Mouse (Mus musculus) neural tube, embryonic 14.5 days (tissue): ENCODE measurements around the gene Srpk3. TPM values are rescaled to one million over a fixed set of nuclear protein-coding genes. Genes with fewer than 3 reads are reported as not detected.

Source experiments
- ATAC-seq: fragments of 200-750 bp; cut with Nextera tagmentation; 2 replicates; pipeline ENCODE4 v1.8.0; 2017; ENCODE audit warnings: low read depth, mild to moderate bottlenecking, moderate TSS enrichment, moderate library complexity
- H3K27ac ChIP-seq: fragments of 300-500 bp; sonication (generic); 2 replicates; pipeline ENCODE4 v1.5.1; 2014; ENCODE audit warnings: low read depth, mild to moderate bottlenecking, control low read depth, low read length, moderate library complexity, mixed read lengths
- H3K27me3 ChIP-seq: fragments of 300-500 bp; sonication (generic); 2 replicates; pipeline ENCODE4 v1.6.1; 2014; ENCODE audit warnings: low read length; ENCODE audit not compliant: control insufficient read depth, insufficient read depth
- H3K36me3 ChIP-seq: fragments of 300-500 bp; sonication (generic); 2 replicates; pipeline ENCODE4 v1.6.1; 2014; ENCODE audit warnings: low read length, mixed read lengths; ENCODE audit not compliant: control insufficient read depth, insufficient read depth
- H3K4me1 ChIP-seq: fragments of 300-500 bp; sonication (generic); 2 replicates; pipeline ENCODE4 v1.6.1; 2014; ENCODE audit warnings: low read length; ENCODE audit not compliant: control insufficient read depth, insufficient read depth
- H3K4me2 ChIP-seq: fragments of 300-500 bp; sonication (generic); 2 replicates; pipeline ENCODE4 v1.6.1; 2014; ENCODE audit warnings: mild to moderate bottlenecking, low read depth, low read length, control low read depth
- H3K4me3 ChIP-seq: fragments of 300-500 bp; sonication (generic); 2 replicates; pipeline ENCODE4 v1.5.1; 2014; ENCODE audit warnings: low read depth, low read length, control low read depth, mixed read lengths
- H3K9ac ChIP-seq: fragments of 300-500 bp; sonication (generic); replicated peaks from 2 replicates; pipeline ENCODE4 v1.6.1; 2014; ENCODE audit warnings: low read depth, mild to moderate bottlenecking, control low read depth, low read length, mixed read lengths
- H3K9me3 ChIP-seq: fragments of 300-500 bp; sonication (generic); 2 replicates; pipeline ENCODE4 v1.6.1; 2016; ENCODE audit warnings: low read length; ENCODE audit not compliant: control insufficient read depth
- WGBS: fragments of 180-500 bp; shearing (Covaris S2); extraction: QIAGEN DNeasy Blood & Tissue Kit; methylation state at CpG from one replicate; pipeline ENCODE4 v1.1.7; 2014; 5-methylcytosine and 5-hydroxymethylcytosine counted together
- polyA plus RNA-seq: library from polyadenylated mRNA; unstranded; fragments of >200 nt; fragmentation: Nextera tagmentation; extraction: Ambion mirVana; gene quantifications from 2 replicates; pipeline ENCODE4 v1.2.1, GENCODE M21; 2014

Srpk3 gene
- polyA plus RNA-seq, 1 experiment from 2014 or later = 2.4 TPM

- Histone ChIP-seq H3K36me3 (no peaks in the 10 kb centered on the region), H3K27me3 (no peaks in the 10 kb centered on the region), H3K4me3 (peak within 1 kb of the TSS; percentile 55), H3K27ac (peak within 1 kb of the TSS; percentile 85), H3K9ac (peak within 1 kb of the TSS; percentile 81), H3K4me2 (peak within 1 kb of the TSS; percentile 58), H3K9me3 (no peaks in the 10 kb centered on the region), H3K4me1 (0 out of 2 replicates have a peak, but pooled peaks cover 3% of the 10 kb centered on the region)
- WGBS = 20% methylated on average over 55 of the region's 84 CpGs
- ATAC-seq = peak; percentile 91
Observed at GRCm38 (mm10) chrX:73824185-73825151, 50.3 kb downstream of the Srpk3 start, which contains the start of gene Pdzd4. Gene Pdzd4, minus strand, starts transcription at chrX:73824969.

Other genes starting within 250 kb of the Srpk3 start
- 0.19 and 0.31 TPM in 2 replicates for gene Dusp9, start 135.0 kb upstream of the Srpk3 start, polyA plus RNA-seq
- 142 and 186 TPM in 2 replicates for gene Pnck, start 114.3 kb upstream of the Srpk3 start, polyA plus RNA-seq
- 9.7 and 11.6 TPM in 2 replicates for gene Slc6a8, start 101.3 kb upstream of the Srpk3 start, polyA plus RNA-seq
- gene Bcap31, start 58.2 kb upstream of the Srpk3 start, polyA plus RNA-seq = 112 and 132 TPM in 2 replicates
- 9.2 and 10.2 TPM in 2 replicates for gene Abcd1, start 57.8 kb upstream of the Srpk3 start, polyA plus RNA-seq
- gene Plxnb3, start 17.3 kb upstream of the Srpk3 start, polyA plus RNA-seq = 0.07 and 0.73 TPM in 2 replicates
- gene Idh3g, start 12.5 kb downstream of the Srpk3 start, polyA plus RNA-seq = 264 and 309 TPM in 2 replicates
- 169 and 171 TPM in 2 replicates for gene Ssr4, start 12.6 kb downstream of the Srpk3 start, polyA plus RNA-seq
- gene Pdzd4, start 50.6 kb downstream of the Srpk3 start, polyA plus RNA-seq = 5.4 and 6.5 TPM in 2 replicates
- gene Avpr2, start 117.7 kb downstream of the Srpk3 start, polyA plus RNA-seq = 0.09 TPM in 1 of 2 replicates, not detected in the other
- gene L1cam, start 121.7 kb downstream of the Srpk3 start, polyA plus RNA-seq = 107 and 136 TPM in 2 replicates
- gene Arhgap4, start 147.5 kb downstream of the Srpk3 start, polyA plus RNA-seq = 3.3 and 3.8 TPM in 2 replicates
- gene Naa10, start 147.5 kb downstream of the Srpk3 start, polyA plus RNA-seq = 94.5 and 106 TPM in 2 replicates
- 6.5 and 7.9 TPM in 2 replicates for gene Renbp, start 156.4 kb downstream of the Srpk3 start, polyA plus RNA-seq
- 59.6 and 63.5 TPM in 2 replicates for gene Hcfc1, start 192.0 kb downstream of the Srpk3 start, polyA plus RNA-seq
- gene Irak1, start 249.5 kb downstream of the Srpk3 start, polyA plus RNA-seq = 31.3 and 39.7 TPM in 2 replicates